Mouse (Mus musculus) ES-E14 (cell line): ENCODE results near the gene Arhgap24. TPM values are rescaled to one million over a fixed set of nuclear protein-coding genes. Genes with fewer than 3 reads are reported as not detected.

Experiments
- DNase-seq: peaks from one replicate; pipeline ENCODE4 v3.0.0-alpha.2; 2013; ENCODE audit warnings: low read depth, low spot score
- H3K27ac ChIP-seq: 2 replicates; pipeline ENCODE4 v1.5.1; 2012; ENCODE audit warnings: low read depth, mild to moderate bottlenecking, low read length, moderate library complexity, mixed read lengths; ENCODE audit not compliant: poor library complexity, insufficient read depth, severe bottlenecking
- H3K36me3 ChIP-seq: 2 replicates; pipeline ENCODE4 v1.6.1; 2012; ENCODE audit warnings: mild to moderate bottlenecking, low read length, moderate library complexity, mixed read lengths; ENCODE audit not compliant: control insufficient read depth, poor library complexity, insufficient read depth, severe bottlenecking
- H3K4me1 ChIP-seq, 2 experiments: fragments of 150-350 bp in 1 of 2; sonication (generic) in 1 of 2; 2 replicates each; pipeline ENCODE4 v1.6.1; 2012; ENCODE audit warnings: low read length in 2 of 2, mild to moderate bottlenecking in 1 of 2, mixed read lengths in 1 of 2; ENCODE audit not compliant: control insufficient read depth in 2 of 2, insufficient read depth in 2 of 2, poor library complexity in 1 of 2
- H3K4me3 ChIP-seq, 2 experiments: fragments of 150-350 bp in 1 of 2; sonication (generic) in 1 of 2; 2 replicates each; pipeline ENCODE4 v1.5.1; 2012; ENCODE audit warnings: low read length in 2 of 2, low read depth in 1 of 2, mild to moderate bottlenecking in 1 of 2, mixed read lengths in 1 of 2; ENCODE audit not compliant: insufficient read depth in 1 of 2, poor library complexity in 1 of 2, severe bottlenecking in 1 of 2
- H3K9ac ChIP-seq: 2 replicates; pipeline ENCODE4 v1.6.1; 2012; ENCODE audit warnings: low read depth, mild to moderate bottlenecking, low read length, mixed read lengths; ENCODE audit not compliant: poor library complexity, insufficient read depth, severe bottlenecking
- H3K9me3 ChIP-seq: fragments of 150-350 bp; sonication (generic); 2 replicates; pipeline ENCODE4 v1.6.1; 2012; ENCODE audit warnings: low read depth, mild to moderate bottlenecking, low read length; ENCODE audit not compliant: control insufficient read depth, insufficient read depth
- CHD2 ChIP-seq: IDR thresholded peaks from 2 replicates; pipeline ENCODE4 v1.6.1; 2014; ENCODE audit warnings: mild to moderate bottlenecking, low read depth, low read length, inconsistent platforms
- HCFC1 ChIP-seq: IDR thresholded peaks from 2 replicates; pipeline ENCODE4 v1.6.1; 2012; ENCODE audit warnings: low read length, inconsistent platforms, borderline replicate concordance; ENCODE audit not compliant: insufficient read depth
- MAFK ChIP-seq: IDR thresholded peaks from 2 replicates; pipeline ENCODE4 v1.6.1; 2014; ENCODE audit warnings: mild to moderate bottlenecking, low read depth, low read length, inconsistent platforms; ENCODE audit not compliant: insufficient read depth
- ZC3H11A ChIP-seq: IDR thresholded peaks from 2 replicates; pipeline ENCODE4 v1.6.1; 2012; ENCODE audit warnings: low read depth, mild to moderate bottlenecking, inconsistent platforms, low read length, borderline replicate concordance
- ZNF384 ChIP-seq: IDR thresholded peaks from 2 replicates; pipeline ENCODE4 v1.6.1; 2012; ENCODE audit warnings: low read depth, low read length, inconsistent platforms
- in situ Hi-C, 2 experiments: fragments of 600-800 bp; cut with MboI; formaldehyde crosslinking; loops; one replicate each; pipeline ENCODE4 v1.15.1; 2025; ENCODE audit warnings: low sequenced_read_pairs in 2 of 2, inconsistent platforms in 1 of 2; ENCODE audit not compliant: unreplicated experiment in 2 of 2
- total RNA-seq: library from RNA; depleted of rRNA; stranded (reverse); fragments of 300-350 nt; gene quantifications from 2 replicates; pipeline ENCODE4 v1.2.3, GENCODE M21; 2012

Gene Arhgap24
- total RNA-seq, 1 experiment = 0.89 TPM

DNA sequence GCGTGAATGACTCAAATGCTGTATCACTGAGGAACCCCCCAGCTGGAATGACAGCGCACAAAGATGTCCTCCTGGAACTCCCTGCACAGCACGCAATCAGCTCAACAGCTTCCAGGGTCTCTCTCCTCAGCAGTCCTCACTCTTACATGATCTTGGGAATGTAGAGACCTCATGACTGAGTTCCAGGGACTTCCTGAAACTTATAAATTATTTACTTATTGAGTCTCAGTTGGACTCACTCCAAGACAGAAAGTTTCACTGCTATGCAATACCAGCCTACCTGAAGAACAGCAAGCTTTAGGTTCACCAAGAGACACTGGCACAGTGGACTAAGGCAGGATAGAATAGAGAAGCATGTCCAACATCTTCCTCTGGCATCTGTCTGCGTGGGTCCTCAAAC, 417.1 kb downstream of the Arhgap24 start:
- no peak overlapping the region for H3K4me3 ChIP-seq
- H3K4me1 ChIP-seq = no peaks in the 10 kb centered on the region
- H3K9ac ChIP-seq = no peak overlapping the region
- no peak for DNase-seq
- no peaks in the 10 kb centered on the region for H3K36me3 ChIP-seq
- TF ChIP-seq MAFK = no peak
- no peak for TF ChIP-seq ZC3H11A
- TF ChIP-seq ZNF384 = no peak
- no peak for TF ChIP-seq CHD2
- TF ChIP-seq HCFC1 = no peak
- in situ Hi-C loops = no loop called here
- H3K27ac ChIP-seq = no peak overlapping the region
- no peaks in the 10 kb centered on the region for H3K9me3 ChIP-seq

DNA sequence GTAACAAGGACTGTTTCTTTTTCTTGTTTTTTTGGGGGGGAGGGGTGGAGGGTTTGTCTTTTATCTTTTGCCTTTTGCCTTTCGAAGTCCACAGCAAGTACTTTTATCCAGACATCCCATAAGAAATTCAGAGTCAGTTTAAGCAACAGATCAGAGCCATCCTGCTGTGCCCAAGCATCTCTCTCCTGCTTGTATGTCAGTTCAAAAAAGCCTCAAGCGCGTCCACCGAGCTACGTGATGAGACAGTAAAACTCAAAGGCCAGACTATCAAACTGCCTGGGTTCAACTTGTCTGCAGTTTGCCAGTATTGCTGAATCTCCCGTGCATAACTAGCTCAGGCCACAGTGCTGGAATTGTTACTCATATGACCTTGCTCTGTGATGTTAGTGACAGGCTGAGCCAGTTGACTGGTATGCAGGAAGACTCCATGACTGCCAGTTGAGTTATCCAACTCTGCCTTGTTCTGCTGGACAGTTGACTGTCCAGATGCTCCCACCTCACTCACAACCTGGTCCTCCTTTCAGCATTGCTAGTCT, 418.6 kb downstream of the Arhgap24 start:
- TF ChIP-seq HCFC1 (no peak), CHD2 (no peak)
- no peaks in the 10 kb centered on the region for H3K4me1 ChIP-seq
- no peaks in the 10 kb centered on the region for H3K36me3 ChIP-seq
- H3K27ac ChIP-seq = no peak overlapping the region
- H3K4me3 ChIP-seq = no peak overlapping the region
- no peak for DNase-seq
- in situ Hi-C loops = no loop called here
- H3K9ac ChIP-seq = no peak overlapping the region
- H3K9me3 ChIP-seq = no peaks in the 10 kb centered on the region

DNA sequence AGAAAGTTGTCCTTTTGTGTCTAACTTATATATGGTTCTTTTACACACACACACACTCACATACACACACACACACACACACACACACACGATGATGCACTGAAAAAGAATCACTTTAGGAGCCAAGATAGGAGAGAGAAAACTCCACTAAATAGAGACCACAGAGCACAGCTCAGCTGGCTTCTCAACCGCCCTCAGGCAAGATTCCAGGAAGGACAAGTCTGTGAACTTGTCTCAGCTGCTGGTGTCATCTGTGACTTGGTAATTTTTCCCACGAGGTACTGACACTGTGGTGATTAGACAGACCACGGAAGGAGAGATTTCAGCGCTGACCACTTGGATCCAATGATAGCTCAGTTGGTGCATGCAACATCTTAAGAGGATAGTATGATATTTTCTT, 420.0 kb downstream of the Arhgap24 start:
- no peak for DNase-seq
- TF ChIP-seq MAFK = no peak
- TF ChIP-seq CHD2 = no peak
- TF ChIP-seq ZNF384 = no peak
- TF ChIP-seq HCFC1 = no peak
- TF ChIP-seq ZC3H11A = no peak
- no peak overlapping the region for H3K27ac ChIP-seq
- in situ Hi-C loops = no loop called here
- H3K4me1 ChIP-seq = 0 out of 4 replicates have a peak, but pooled peaks cover 0 to 1% of the 10 kb centered on the region in 2 experiments
- no peaks in the 10 kb centered on the region for H3K9me3 ChIP-seq
- H3K36me3 ChIP-seq = no peaks in the 10 kb centered on the region
- no peak overlapping the region for H3K9ac ChIP-seq
- no peak overlapping the region for H3K4me3 ChIP-seq

DNA sequence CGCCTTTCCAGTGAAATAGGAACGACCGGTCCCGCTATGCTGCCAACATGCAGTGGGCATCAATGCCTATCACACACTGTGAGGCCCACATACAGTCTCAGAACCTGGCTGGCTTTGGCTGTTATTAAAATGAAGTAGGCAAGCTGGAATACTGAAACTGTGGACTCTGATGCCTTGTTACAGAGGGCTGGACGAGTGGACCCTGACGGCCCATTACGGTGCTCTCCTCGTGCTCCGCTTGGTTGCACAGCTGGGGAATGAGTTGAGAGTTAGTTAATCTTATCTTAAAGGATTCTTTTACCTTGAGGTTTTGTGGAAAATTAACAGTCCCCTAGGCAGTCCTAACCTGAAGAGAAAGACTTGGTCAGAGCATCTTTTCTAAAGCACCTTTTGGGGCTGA, 422.3 kb downstream of the Arhgap24 start:
- Histone ChIP-seq H3K36me3 (no peaks in the 10 kb centered on the region), H3K27ac (no peak overlapping the region), H3K4me3 (no peak overlapping the region), H3K4me1 (peaks cover 2% of the 10 kb centered on the region in 2 experiments; a peak in 1 of 4 replicates), H3K9ac (no peak overlapping the region), H3K9me3 (no peaks in the 10 kb centered on the region)
- in situ Hi-C loops = no loop called here
- TF ChIP-seq MAFK (no peak), ZC3H11A (no peak), ZNF384 (no peak), CHD2 (no peak), HCFC1 (no peak)
- DNase-seq = no peak

DNA sequence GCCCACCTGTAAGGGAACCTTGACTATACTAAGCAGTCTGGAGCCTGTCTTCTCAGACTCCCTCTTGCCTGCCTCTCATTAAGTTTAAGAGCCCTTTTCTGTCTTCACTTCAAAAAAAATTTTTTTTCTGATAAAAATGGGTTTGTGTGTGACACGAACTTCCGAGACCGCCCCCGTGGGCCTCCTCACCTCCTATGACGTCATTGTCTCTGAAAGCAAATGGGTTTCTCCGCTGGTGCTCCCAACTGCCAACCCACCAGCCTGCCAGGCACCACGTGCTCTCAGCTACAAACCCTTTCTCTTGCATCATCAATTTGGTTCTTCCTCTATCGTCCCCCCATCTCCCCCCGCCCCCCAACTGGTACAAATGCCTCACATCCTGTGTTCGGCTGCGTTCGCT, 422.9 kb downstream of the Arhgap24 start:
- DNase-seq = no peak
- peaks cover 2% of the 10 kb centered on the region in 2 experiments; a peak in 1 of 4 replicates for H3K4me1 ChIP-seq
- H3K27ac ChIP-seq = no peak overlapping the region
- no peak overlapping the region for H3K4me3 ChIP-seq
- H3K9ac ChIP-seq = no peak overlapping the region
- H3K9me3 ChIP-seq = no peaks in the 10 kb centered on the region
- H3K36me3 ChIP-seq = no peaks in the 10 kb centered on the region
- in situ Hi-C loops = no loop called here
- TF ChIP-seq ZC3H11A (no peak), MAFK (no peak), ZNF384 (no peak), HCFC1 (no peak), CHD2 (no peak)
